Mouse (Mus musculus): ENCODE data around the gene Olfr303. TPM values are rescaled to one million over a fixed set of nuclear protein-coding genes. Genes with fewer than 3 reads are reported as not detected.
"Not testable (repeated sequence)": the region's sequence is repeated elsewhere in the genome, so short reads cannot be mapped to it uniquely, and the experiment has no call there.

Olfr303 gene
- not detected in 2 replicates for polyA plus RNA-seq (2014; fragmentation: Nextera tagmentation; extraction: Ambion mirVana)

DNA sequence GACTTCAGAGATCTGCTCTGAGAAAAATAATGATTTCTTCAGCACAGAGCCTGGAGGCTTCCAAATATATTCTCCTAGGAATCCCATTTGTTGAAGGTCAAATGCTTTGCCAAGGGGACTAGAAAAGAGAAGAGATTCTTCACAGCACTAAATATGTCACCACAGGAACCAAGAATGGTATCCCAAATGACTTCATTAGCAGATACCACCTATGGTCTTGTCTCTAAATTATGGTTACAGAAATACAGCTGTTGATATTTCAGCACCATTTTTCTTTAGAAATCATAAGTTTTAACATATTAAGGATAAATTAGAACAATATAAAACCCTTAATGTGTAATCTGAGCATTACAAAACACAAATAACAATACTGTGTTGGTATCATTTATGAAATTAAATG lies at the start of gene Olfr303:
Olfr303 (minus strand) TSS at position 101 of the 400 bp plus-strand sequence.
- no peak within 1 kb of the TSS for H3K9ac ChIP-seq (ENCODE audit: low read depth, low read length)
- no peaks in the 10 kb centered on the region for H3K36me3 ChIP-seq (ENCODE audit: control insufficient read depth, insufficient read depth, low read length)
- H3K9me3 ChIP-seq (ENCODE audit: control insufficient read depth, low read length) = no peaks in the 10 kb centered on the region
- H3K4me3 ChIP-seq (ENCODE audit: low read depth, low read length) = no peak within 1 kb of the TSS
- no peaks in the 10 kb centered on the region for H3K4me1 ChIP-seq (replicated peaks; ENCODE audit: control insufficient read depth, insufficient read depth, low read length)
- H3K27ac ChIP-seq (ENCODE audit: low read depth, low read length) = no peak within 1 kb of the TSS
- H3K27me3 ChIP-seq (ENCODE audit: control insufficient read depth, insufficient read depth, low read length) = no peaks in the 10 kb centered on the region
- H3K4me2 ChIP-seq (replicated peaks; ENCODE audit: low read depth, low read length) = no peak within 1 kb of the TSS
- DNase-seq (ENCODE audit: low spot score) = no peak
- ATAC-seq (ENCODE audit: low FRiP score) = no peak

DNA sequence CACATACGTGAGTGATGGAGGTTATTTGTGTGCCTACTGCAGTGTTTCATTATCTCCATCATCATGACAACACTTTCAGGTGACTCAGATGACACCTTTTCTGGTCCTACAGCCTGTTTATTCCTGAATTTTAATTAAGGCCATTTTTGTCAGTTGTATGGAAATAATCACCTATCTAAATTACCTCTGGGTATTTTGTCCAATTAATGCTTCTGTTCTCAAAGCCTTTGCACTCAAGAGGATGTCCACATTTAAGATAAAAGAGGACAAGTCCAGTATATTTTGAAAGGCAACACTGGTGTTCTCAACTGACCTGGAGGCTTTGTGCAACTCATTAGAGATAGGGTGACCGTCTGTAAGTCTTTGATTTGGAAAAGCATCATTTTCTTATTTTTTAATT lies 6.0 kb upstream of the Olfr303 start, which contains the start of gene Olfr301:
Olfr301 (plus strand) TSS at position 301 of the 400 bp plus-strand sequence.
- Histone ChIP-seq H3K9me3 (ENCODE audit: control insufficient read depth, low read length) (no peaks in the 10 kb centered on the region), H3K27me3 (ENCODE audit: control insufficient read depth, insufficient read depth, low read length) (no peaks in the 10 kb centered on the region), H3K4me1 (replicated peaks; ENCODE audit: control insufficient read depth, insufficient read depth, low read length) (no peaks in the 10 kb centered on the region), H3K27ac (ENCODE audit: low read depth, low read length) (no peak within 1 kb of the TSS), H3K4me3 (ENCODE audit: low read depth, low read length) (no peak within 1 kb of the TSS), H3K9ac (ENCODE audit: low read depth, low read length) (no peak within 1 kb of the TSS), H3K36me3 (ENCODE audit: control insufficient read depth, insufficient read depth, low read length) (no peaks in the 10 kb centered on the region), H3K4me2 (replicated peaks; ENCODE audit: low read depth, low read length) (no peak within 1 kb of the TSS)
- ATAC-seq (ENCODE audit: low FRiP score) = no peak
- DNase-seq (ENCODE audit: low spot score) = no peak
- 87% methylated on average over 2 of the region's 2 CpGs for WGBS

- no peaks in the 10 kb centered on the region for H3K9me3 ChIP-seq (ENCODE audit: control insufficient read depth, low read length)
- DNase-seq (ENCODE audit: low spot score) (no peak), ATAC-seq (ENCODE audit: low FRiP score) (no peak)
- H3K27me3 ChIP-seq (ENCODE audit: control insufficient read depth, insufficient read depth, low read length) = no peaks in the 10 kb centered on the region
- no peaks in the 10 kb centered on the region for H3K4me1 ChIP-seq (replicated peaks; ENCODE audit: control insufficient read depth, insufficient read depth, low read length)
- no peak within 1 kb of the TSS for H3K9ac ChIP-seq (ENCODE audit: low read depth, low read length)
- H3K27ac ChIP-seq (ENCODE audit: low read depth, low read length) = no peak within 1 kb of the TSS
- 63% methylated on average over 1 of the region's 1 CpGs for WGBS
- no peak within 1 kb of the TSS for H3K4me2 ChIP-seq (replicated peaks; ENCODE audit: low read depth, low read length)
- no peaks in the 10 kb centered on the region for H3K36me3 ChIP-seq (ENCODE audit: control insufficient read depth, insufficient read depth, low read length)
- no peak within 1 kb of the TSS for H3K4me3 ChIP-seq (ENCODE audit: low read depth, low read length)
Measured at GRCm38 (mm10) chr7:86386558-86386957, 11.0 kb downstream of the Olfr303 start, which contains the start of gene Olfr304. Gene Olfr304, minus strand, starts transcription at chr7:86386658.

DNA sequence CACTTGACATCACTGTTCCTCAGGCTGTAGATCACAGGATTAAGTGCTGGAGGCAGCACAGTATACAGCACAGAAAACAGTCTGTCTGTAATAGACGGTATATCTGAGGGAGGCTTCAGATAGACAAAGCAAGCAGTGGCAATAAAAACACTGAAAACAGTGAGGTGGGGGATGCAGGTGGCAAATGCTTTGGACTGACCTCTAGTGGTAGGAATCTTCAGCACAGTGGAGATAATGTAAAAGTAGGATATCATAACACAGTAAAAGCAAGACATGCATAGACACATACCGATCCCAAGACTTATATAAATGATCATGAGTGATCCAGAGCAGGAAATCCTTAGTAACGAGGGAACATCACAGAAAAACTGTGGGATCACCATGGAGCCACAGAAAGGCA lies 11.8 kb downstream of the Olfr303 start:
- no peak overlapping the region for H3K27ac ChIP-seq (ENCODE audit: low read depth, low read length)
- WGBS = 78% methylated on average over 3 of the region's 3 CpGs
- H3K9me3 ChIP-seq (ENCODE audit: control insufficient read depth, low read length) = no peaks in the 10 kb centered on the region
- ATAC-seq (ENCODE audit: low FRiP score) (no peak), DNase-seq (ENCODE audit: low spot score) (no peak)
- no peaks in the 10 kb centered on the region for H3K4me1 ChIP-seq (replicated peaks; ENCODE audit: control insufficient read depth, insufficient read depth, low read length)
- H3K4me3 ChIP-seq (ENCODE audit: low read depth, low read length) = no peak overlapping the region
- H3K4me2 ChIP-seq (replicated peaks; ENCODE audit: low read depth, low read length) = no peak overlapping the region
- H3K9ac ChIP-seq (ENCODE audit: low read depth, low read length) = no peak overlapping the region
- no peaks in the 10 kb centered on the region for H3K36me3 ChIP-seq (ENCODE audit: control insufficient read depth, insufficient read depth, low read length)
- H3K27me3 ChIP-seq (ENCODE audit: control insufficient read depth, insufficient read depth, low read length) = no peaks in the 10 kb centered on the region

DNA sequence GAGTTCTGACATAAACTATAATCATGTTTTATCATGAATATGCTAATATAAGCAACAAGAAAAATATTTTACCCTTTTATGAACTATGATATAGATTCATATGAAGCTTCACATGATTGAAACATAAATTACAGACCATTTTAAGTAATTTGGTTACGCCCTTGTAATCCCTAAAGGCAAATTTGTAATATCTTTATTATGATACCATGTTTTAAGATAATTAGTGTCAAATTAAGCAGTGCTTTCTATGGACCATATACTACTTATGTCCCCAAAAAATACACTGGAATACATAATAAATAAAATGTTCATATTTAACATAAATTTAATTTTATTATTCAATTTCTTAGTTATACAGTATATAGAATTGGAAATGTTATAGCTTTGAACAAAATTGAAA lies 30.8 kb downstream of the Olfr303 start, which contains the start of gene Olfr305:
Olfr305 (minus strand) TSS at position 101 of the 400 bp plus-strand sequence.
- ATAC-seq (ENCODE audit: low FRiP score) (no peak), DNase-seq (ENCODE audit: low spot score) (no peak)
- H3K4me3 ChIP-seq (ENCODE audit: low read depth, low read length) = no peak within 1 kb of the TSS
- no peaks in the 10 kb centered on the region for H3K4me1 ChIP-seq (replicated peaks; ENCODE audit: control insufficient read depth, insufficient read depth, low read length)
- no peak within 1 kb of the TSS for H3K4me2 ChIP-seq (replicated peaks; ENCODE audit: low read depth, low read length)
- H3K9me3 ChIP-seq (ENCODE audit: control insufficient read depth, low read length) = no peaks in the 10 kb centered on the region
- H3K27ac ChIP-seq (ENCODE audit: low read depth, low read length) = no peak within 1 kb of the TSS
- WGBS = 87% methylated on average over 1 of the region's 1 CpGs
- no peaks in the 10 kb centered on the region for H3K36me3 ChIP-seq (ENCODE audit: control insufficient read depth, insufficient read depth, low read length)
- no peak within 1 kb of the TSS for H3K9ac ChIP-seq (ENCODE audit: low read depth, low read length)
- H3K27me3 ChIP-seq (ENCODE audit: control insufficient read depth, insufficient read depth, low read length) = no peaks in the 10 kb centered on the region

GRCm38 (mm10) chr7:86346296-86346695 lies 51.3 kb downstream of the Olfr303 start:
- 89% methylated on average over 9 of the region's 9 CpGs for WGBS
- not testable (repeated sequence) for H3K9ac ChIP-seq (ENCODE audit: low read depth, low read length); H3K4me3 ChIP-seq (ENCODE audit: low read depth, low read length); ATAC-seq (ENCODE audit: low FRiP score); H3K4me2 ChIP-seq (replicated peaks; ENCODE audit: low read depth, low read length); H3K27me3 ChIP-seq (ENCODE audit: control insufficient read depth, insufficient read depth, low read length); DNase-seq (ENCODE audit: low spot score); H3K27ac ChIP-seq (ENCODE audit: low read depth, low read length); H3K4me1 ChIP-seq (replicated peaks; ENCODE audit: control insufficient read depth, insufficient read depth, low read length); H3K36me3 ChIP-seq (ENCODE audit: control insufficient read depth, insufficient read depth, low read length); H3K9me3 ChIP-seq (ENCODE audit: control insufficient read depth, low read length)

DNA sequence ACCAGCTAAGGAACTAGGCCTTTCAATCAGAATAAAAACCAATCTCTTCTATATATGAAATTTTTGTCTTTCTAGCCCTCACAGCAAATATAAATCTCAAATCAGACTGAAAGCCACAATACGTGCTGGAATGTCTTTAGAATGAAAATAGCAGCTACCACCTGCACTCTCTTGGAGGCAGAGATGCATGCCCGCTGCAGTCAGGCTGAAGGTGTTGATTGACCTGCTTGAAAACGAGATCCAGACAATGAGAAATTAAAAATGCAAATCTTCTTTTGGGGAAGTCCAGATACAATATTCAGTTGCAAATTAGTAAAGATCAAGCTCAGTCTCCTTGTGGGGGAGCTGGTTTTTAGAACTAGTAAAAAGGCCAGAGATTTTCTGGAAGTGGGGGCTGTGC lies 53.3 kb downstream of the Olfr303 start:
- H3K27ac ChIP-seq (ENCODE audit: low read depth, low read length) = no peak overlapping the region
- ATAC-seq (ENCODE audit: low FRiP score) = no peak
- WGBS = 71% methylated on average over 3 of the region's 3 CpGs

GRCm38 (mm10) chr7:86342881-86343565 lies 54.6 kb downstream of the Olfr303 start:
- Histone ChIP-seq H3K27me3 (ENCODE audit: control insufficient read depth, insufficient read depth, low read length) (no peaks in the 10 kb centered on the region), H3K4me3 (ENCODE audit: low read depth, low read length) (no peak overlapping the region), H3K9me3 (ENCODE audit: control insufficient read depth, low read length) (no peaks in the 10 kb centered on the region), H3K4me1 (replicated peaks; ENCODE audit: control insufficient read depth, insufficient read depth, low read length) (no peaks in the 10 kb centered on the region), H3K9ac (ENCODE audit: low read depth, low read length) (no peak overlapping the region), H3K36me3 (ENCODE audit: control insufficient read depth, insufficient read depth, low read length) (no peaks in the 10 kb centered on the region), H3K27ac (ENCODE audit: low read depth, low read length) (no peak overlapping the region), H3K4me2 (replicated peaks; ENCODE audit: low read depth, low read length) (no peak overlapping the region)
- 80% methylated on average over 14 of the region's 14 CpGs for WGBS
- ATAC-seq (ENCODE audit: low FRiP score) = no peak
- no peak for DNase-seq (ENCODE audit: low spot score)

More for the DNA sequence above, 53.3 kb downstream of the Olfr303 start:
- Histone ChIP-seq H3K4me3 (ENCODE audit: low read depth, low read length) (no peak overlapping the region), H3K9ac (ENCODE audit: low read depth, low read length) (no peak overlapping the region), H3K4me1 (replicated peaks; ENCODE audit: control insufficient read depth, insufficient read depth, low read length) (no peaks in the 10 kb centered on the region), H3K4me2 (replicated peaks; ENCODE audit: low read depth, low read length) (no peak overlapping the region), H3K36me3 (ENCODE audit: control insufficient read depth, insufficient read depth, low read length) (no peaks in the 10 kb centered on the region), H3K27me3 (ENCODE audit: control insufficient read depth, insufficient read depth, low read length) (no peaks in the 10 kb centered on the region), H3K9me3 (ENCODE audit: control insufficient read depth, low read length) (no peaks in the 10 kb centered on the region)
- DNase-seq (ENCODE audit: low spot score) = no peak
